Mouse (Mus musculus) CH12.LX (cell line): ENCODE data around the gene Crtc3.

Experiments
- BHLHE40 ChIP-seq: IDR thresholded peaks from 2 replicates; pipeline ENCODE4 v1.6.1; 2011; ENCODE audit warnings: mild to moderate bottlenecking, low read depth, low read length, improper control_type of control experiment
- CHD1 ChIP-seq: IDR thresholded peaks from 2 replicates; pipeline ENCODE4 v1.6.1; 2012; ENCODE audit warnings: low read depth, low read length, improper control_type of control experiment, inconsistent platforms
- CTCF ChIP-seq, 2 experiments: IDR thresholded peaks in 1 of 2; conservative IDR thresholded peaks in 1 of 2; 2 replicates each; pipeline ENCODE4 v1.5.1; 2011 to 2012; ENCODE audit warnings: low read depth in 2 of 2, low read length in 2 of 2, improper control_type of control experiment in 1 of 2, inconsistent platforms in 1 of 2, mild to moderate bottlenecking in 1 of 2, moderate library complexity in 1 of 2
- GABPA ChIP-seq: IDR thresholded peaks from 2 replicates; pipeline ENCODE4 v1.6.1; 2012; ENCODE audit warnings: low read depth, low read length, improper control_type of control experiment, inconsistent platforms; ENCODE audit not compliant: insufficient replicate concordance
- IRF4 ChIP-seq: IDR thresholded peaks from 2 replicates; pipeline ENCODE4 v1.6.1; 2014; ENCODE audit warnings: low read depth, mild to moderate bottlenecking, inconsistent platforms, low read length, improper control_type of control experiment
- MAFK ChIP-seq: IDR thresholded peaks from 2 replicates; pipeline ENCODE4 v1.6.1; 2011; ENCODE audit warnings: low read length, improper control_type of control experiment; ENCODE audit not compliant: insufficient replicate concordance
- MAX ChIP-seq: IDR thresholded peaks from 2 replicates; pipeline ENCODE4 v1.6.1; 2011; ENCODE audit warnings: low read length, improper control_type of control experiment
- MEF2A ChIP-seq: IDR thresholded peaks from 2 replicates; pipeline ENCODE4 v1.6.1; 2014; ENCODE audit warnings: low read depth, mild to moderate bottlenecking, inconsistent platforms, low read length, improper control_type of control experiment, borderline replicate concordance
- NRF1 ChIP-seq: IDR thresholded peaks from 2 replicates; pipeline ENCODE4 v1.6.1; 2014; ENCODE audit warnings: low read depth, mild to moderate bottlenecking, inconsistent platforms, low read length, improper control_type of control experiment, moderate library complexity
- POLR2A ChIP-seq: IDR thresholded peaks from 2 replicates; pipeline ENCODE4 v1.6.1; 2011; ENCODE audit warnings: low read depth, mild to moderate bottlenecking, improper control_type of control experiment, low read length
- POLR2AphosphoS2 ChIP-seq: IDR thresholded peaks from 2 replicates; pipeline ENCODE4 v1.6.1; 2011; ENCODE audit warnings: low read depth, low read length, improper control_type of control experiment
- RAD21 ChIP-seq: IDR thresholded peaks from 2 replicates; pipeline ENCODE4 v1.6.1; 2011; ENCODE audit warnings: low read depth, mild to moderate bottlenecking, low read length, improper control_type of control experiment, moderate library complexity
- SIN3A ChIP-seq: IDR thresholded peaks from 2 replicates; pipeline ENCODE4 v1.6.1; 2012; ENCODE audit warnings: low read length, improper control_type of control experiment, inconsistent platforms
- USF1 ChIP-seq: IDR thresholded peaks from 2 replicates; pipeline ENCODE4 v1.6.1; 2014; ENCODE audit warnings: low read depth, mild to moderate bottlenecking, inconsistent platforms, low read length, improper control_type of control experiment

GRCm38 (mm10) chr7:80628708-80629183, 59.9 kb downstream of the Crtc3 start:
- no peak for TF ChIP-seq RAD21
- no peak for TF ChIP-seq CTCF (conservative IDR thresholded peaks at IDR 0.05 in 1 of 2, IDR thresholded peaks at IDR 0.05 in 1 of 2; ENCODE audit: low read depth in 2 of 2, low read length in 2 of 2)
- TF ChIP-seq MAX: no peak
- TF ChIP-seq MAFK: no peak
- TF ChIP-seq POLR2A: no peak
- TF ChIP-seq CHD1: no peak
- no peak for TF ChIP-seq USF1
- no peak for TF ChIP-seq MEF2A
- TF ChIP-seq NRF1: no peak
- no peak for TF ChIP-seq POLR2AphosphoS2
- no peak for TF ChIP-seq BHLHE40
- TF ChIP-seq SIN3A: no peak
- TF ChIP-seq IRF4: no peak
- TF ChIP-seq GABPA: no peak
